Mouse (Mus musculus) CD4-positive helper T cell, adult 2 months (primary cell): Measurements from ENCODE around the gene Zfp654.

Experiments used
- DNase-seq: peaks from one replicate; pipeline ENCODE4 v3.0.0-alpha.2; 2012; ENCODE audit warnings: low read depth, missing footprints, low spot score

Gene Zfp654

GRCm38 (mm10) chr16:64852891-64853290, 1.4 kb upstream of the Zfp654 start:
- DNase-seq, result no peak

- DNase-seq, result peak; percentile 66
These were observed 1.0 kb upstream of the Zfp654 start for GRCm38 (mm10) chr16:64852441-64852871.

- DNase-seq, result no peak
These were observed 328 bp downstream of the Zfp654 start for GRCm38 (mm10) chr16:64851085-64851562.

- DNase-seq, result peak; percentile 52
These were observed 966 bp downstream of the Zfp654 start for GRCm38 (mm10) chr16:64850287-64851084.

GRCm38 (mm10) chr16:64845947-64846346, 5.5 kb downstream of the Zfp654 start:
- DNase-seq, result peak; percentile 54

- no peak for DNase-seq
These were observed 9.1 kb downstream of the Zfp654 start for GRCm38 (mm10) chr16:64842374-64842729.

GRCm38 (mm10) chr16:64841481-64842373, 9.7 kb downstream of the Zfp654 start:
- no peak for DNase-seq

GRCm38 (mm10) chr16:64836709-64837108, 14.7 kb downstream of the Zfp654 start:
- no peak for DNase-seq

- DNase-seq, result peak; percentile 61
These were observed 15.4 kb downstream of the Zfp654 start for GRCm38 (mm10) chr16:64835996-64836545.

- DNase-seq, result no peak
These were observed 21.2 kb downstream of the Zfp654 start for GRCm38 (mm10) chr16:64830291-64830690.

GRCm38 (mm10) chr16:64824474-64824873, 27.0 kb downstream of the Zfp654 start:
- peak; percentile 42 for DNase-seq

- DNase-seq, result peak; percentile 27
These were observed 27.6 kb downstream of the Zfp654 start for GRCm38 (mm10) chr16:64823890-64824289.

- no peak for DNase-seq
These were observed 34.2 kb downstream of the Zfp654 start for GRCm38 (mm10) chr16:64817094-64817765.

GRCm38 (mm10) chr16:64803041-64803440, 48.4 kb downstream of the Zfp654 start:
- DNase-seq, result no peak

- no peak for DNase-seq
These were observed 49.8 kb downstream of the Zfp654 start for GRCm38 (mm10) chr16:64801638-64802037.

GRCm38 (mm10) chr16:64800393-64800792, 51.1 kb downstream of the Zfp654 start:
- peak; percentile 73 for DNase-seq

- no peak for DNase-seq
These were observed 56.6 kb downstream of the Zfp654 start for GRCm38 (mm10) chr16:64794802-64795201.

GRCm38 (mm10) chr16:64789706-64790105, 61.7 kb downstream of the Zfp654 start:
- peak; percentile 68 for DNase-seq

GRCm38 (mm10) chr16:64775516-64775915, 75.9 kb downstream of the Zfp654 start:
- no peak for DNase-seq

- DNase-seq, result no peak
These were observed 80.0 kb downstream of the Zfp654 start for GRCm38 (mm10) chr16:64771431-64771818.
